Mouse (Mus musculus): ENCODE measurements at regions not wholly inside any gene's neighbourhood (a gene's known extent, or its start where the extent isn't known, plus 50 kb on each side); places are given as distances from the start of the nearest gene placed in this dataset.

- CTCF ChIA-PET: no interaction called here
Measured at GRCm38 (mm10) chr11:79881812-79882211, 80.4 kb downstream of the Utp6 start.

DNA sequence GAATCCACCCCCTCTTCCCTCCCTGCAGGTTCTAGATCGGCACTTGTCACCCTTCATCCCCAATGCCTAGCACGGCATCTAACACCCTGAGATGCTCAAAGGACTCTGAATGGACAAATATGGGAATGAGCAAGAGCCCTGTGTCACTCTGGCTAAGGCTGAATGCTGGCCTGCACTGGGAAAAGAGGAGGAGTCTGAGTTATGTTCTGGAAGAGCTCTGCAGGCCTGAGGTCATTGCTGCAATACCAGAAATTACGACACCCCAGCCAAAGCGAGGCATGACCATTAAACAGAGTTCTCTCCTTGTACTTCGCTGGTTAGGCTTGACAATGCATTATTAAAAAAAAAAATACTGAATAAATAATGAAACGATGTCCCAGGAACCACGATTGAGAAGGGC lies 84.1 kb downstream of the Utp6 start:
- CTCF ChIA-PET: no interaction called here

GRCm38 (mm10) chr11:79877184-79877745 lies 84.9 kb downstream of the Utp6 start:
- CTCF ChIA-PET: no interaction called here

DNA sequence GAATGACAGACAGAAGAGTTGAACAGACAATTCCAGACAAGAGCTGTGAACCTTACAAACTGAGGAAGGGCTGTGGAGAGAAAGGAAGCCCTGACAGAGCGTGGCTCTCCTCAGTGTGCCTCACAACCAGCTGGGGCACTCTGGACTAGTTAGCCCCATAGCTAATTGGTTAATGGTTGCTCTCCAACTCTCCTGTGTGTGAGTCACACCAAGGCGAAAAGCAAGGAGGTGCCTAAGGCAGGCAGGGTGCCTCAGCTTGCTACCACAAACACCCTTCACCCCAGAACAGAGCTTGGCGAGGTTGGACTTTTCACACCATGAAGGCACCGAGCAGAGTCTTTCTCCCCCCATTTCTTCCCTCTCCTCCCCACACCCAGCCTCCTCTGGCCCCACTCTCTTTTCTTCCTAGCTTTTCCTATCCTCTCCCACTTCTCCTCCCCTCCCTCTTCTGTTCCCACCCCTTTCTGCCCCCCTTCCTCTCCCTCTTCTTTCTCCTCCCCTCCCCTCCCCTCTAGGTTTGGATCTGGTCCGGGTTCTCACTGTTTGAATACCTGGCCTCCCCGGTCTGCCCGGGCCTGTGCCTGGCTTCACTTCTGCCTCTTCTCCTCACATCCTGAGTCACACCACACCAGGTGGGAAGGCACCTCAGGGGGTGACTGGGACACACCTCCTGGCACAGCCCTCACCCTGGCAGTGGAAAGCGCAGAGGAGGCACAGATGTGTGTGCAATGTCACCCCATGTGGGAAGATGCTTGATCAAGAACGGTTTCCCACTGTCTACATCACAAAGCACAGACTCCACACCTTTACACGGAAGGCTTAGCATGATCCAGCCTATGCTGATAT lies 90.2 kb downstream of the Utp6 start:
- CTCF ChIA-PET: no interaction called here

DNA sequence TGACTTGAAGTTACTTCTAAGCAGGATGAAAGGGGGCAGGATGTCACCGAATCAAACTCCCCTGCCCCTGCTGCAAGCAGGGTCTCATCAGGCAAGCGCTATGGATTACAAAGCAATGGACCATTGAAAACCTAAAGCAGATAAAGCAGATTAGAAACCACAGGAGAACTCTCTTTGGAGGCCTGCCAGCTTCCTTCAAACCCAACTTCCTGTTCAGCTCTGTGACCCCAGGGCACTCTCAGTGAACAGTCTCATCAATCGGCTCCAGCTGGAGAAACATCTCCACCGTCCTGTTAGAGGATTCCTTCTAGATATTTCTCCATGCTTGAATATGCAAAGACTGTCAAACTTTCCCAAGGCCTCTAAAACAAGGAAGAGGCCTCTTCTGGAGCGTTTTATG lies 92.0 kb downstream of the Utp6 start:
- CTCF ChIA-PET: no interaction called here

- CTCF ChIA-PET: no interaction called here
Measured at GRCm38 (mm10) chr11:79869009-79869408, 93.2 kb downstream of the Utp6 start.

DNA sequence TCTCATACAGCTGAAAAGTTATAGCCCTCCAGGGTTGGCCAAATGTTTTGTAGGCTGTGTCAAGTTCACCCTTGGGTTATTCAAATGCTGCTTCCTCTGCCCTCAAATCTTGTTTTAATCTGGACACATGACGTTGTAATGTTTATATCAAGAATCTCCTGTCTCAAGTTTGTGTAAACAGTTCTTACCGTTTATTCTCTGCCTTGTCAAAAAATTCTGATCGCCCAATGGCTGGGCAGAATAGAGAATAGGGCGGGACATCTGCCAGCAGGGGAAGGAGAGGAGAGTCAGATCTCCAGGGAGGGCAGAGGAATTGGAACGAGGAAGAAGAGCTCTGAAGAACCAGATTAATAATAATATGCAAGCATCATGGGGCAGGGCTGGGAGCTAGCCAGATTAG lies 97.4 kb downstream of the Utp6 start:
- CTCF ChIA-PET: no interaction called here

DNA sequence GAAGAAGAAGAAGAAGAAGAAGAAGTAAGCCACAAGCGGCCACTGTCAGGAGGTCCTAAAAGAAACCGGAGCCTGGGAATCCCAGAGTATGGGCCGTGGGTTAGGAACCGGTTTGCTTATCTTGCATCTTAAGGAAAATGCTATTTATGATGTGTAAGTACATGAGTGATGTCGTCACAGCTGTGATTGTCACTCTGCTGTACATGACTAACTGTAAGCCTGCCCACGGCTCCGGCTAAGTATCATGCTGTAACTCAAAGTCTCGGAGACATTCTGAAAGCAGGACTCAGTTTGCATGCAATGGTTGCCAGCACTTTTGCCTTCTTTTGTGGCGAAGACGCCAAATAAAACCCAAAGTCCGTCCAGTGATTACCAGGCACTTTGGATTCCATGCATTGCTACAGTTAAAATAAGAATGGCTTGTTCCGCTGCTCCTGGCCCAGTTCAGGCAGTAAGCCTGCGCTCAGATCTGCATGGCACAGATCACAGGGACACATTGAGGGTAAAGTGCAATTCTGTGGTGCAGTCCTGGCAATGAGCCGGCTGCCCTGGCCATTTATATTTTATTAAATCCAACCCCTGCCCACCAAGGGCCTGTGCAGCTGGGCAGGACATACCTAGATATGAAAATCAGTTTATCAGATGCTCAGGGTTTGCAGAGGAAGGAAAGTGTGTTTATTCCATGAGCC lies 98.6 kb downstream of the Utp6 start:
- CTCF ChIA-PET: no interaction called here

DNA sequence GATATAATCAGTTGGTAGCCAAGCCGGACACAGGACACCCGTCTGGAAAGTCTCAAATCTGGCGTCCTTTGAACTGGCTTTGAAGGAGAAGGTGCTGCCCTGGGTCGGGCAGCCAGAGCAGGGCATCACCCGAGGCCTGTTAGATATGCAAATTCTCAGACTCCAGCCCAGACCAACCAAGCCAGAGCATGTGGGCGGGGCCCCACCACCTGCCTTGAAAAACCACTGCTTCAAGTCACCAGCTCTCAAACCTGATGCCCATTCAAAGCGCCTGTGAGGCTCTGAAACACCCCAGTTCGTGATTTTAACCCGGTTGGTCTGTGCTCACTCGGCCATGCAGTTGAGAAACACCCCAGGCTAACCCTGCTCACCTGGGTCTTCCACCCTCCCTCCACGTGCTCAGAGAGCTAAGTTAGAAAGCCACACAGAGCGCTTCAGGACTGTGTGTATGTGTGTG lies 101.6 kb downstream of the Utp6 start:
- CTCF ChIA-PET: no interaction called here

GRCm38 (mm10) chr11:79856376-79856775 lies 105.8 kb downstream of the Utp6 start:
- CTCF ChIA-PET: no interaction called here

- CTCF ChIA-PET: no interaction called here
Measured at GRCm38 (mm10) chr11:79849545-79849944, 112.6 kb downstream of the Utp6 start.

GRCm38 (mm10) chr11:79844436-79844835 lies 117.8 kb downstream of the Utp6 start:
- CTCF ChIA-PET: no interaction called here

DNA sequence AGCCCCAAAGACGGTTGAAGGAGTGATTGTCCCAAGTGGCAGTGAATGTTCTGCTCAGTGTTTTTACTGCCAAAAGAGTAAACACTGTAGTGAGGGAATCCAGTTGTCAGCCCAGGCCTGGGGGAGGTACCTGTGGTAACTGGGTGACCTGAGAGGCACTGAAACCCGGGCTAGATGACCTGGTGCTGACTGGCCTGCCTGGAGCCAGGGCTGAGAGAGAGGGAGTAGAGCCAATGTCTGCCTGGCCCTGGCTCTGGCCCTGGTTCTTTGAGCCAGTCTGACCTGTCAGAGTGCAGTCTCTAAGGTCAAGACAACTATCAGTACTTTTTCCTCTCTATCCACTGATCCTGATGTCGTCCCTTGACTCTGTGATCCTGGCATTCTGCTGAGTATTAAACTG lies 119.2 kb downstream of the Utp6 start:
- CTCF ChIA-PET: no interaction called here

DNA sequence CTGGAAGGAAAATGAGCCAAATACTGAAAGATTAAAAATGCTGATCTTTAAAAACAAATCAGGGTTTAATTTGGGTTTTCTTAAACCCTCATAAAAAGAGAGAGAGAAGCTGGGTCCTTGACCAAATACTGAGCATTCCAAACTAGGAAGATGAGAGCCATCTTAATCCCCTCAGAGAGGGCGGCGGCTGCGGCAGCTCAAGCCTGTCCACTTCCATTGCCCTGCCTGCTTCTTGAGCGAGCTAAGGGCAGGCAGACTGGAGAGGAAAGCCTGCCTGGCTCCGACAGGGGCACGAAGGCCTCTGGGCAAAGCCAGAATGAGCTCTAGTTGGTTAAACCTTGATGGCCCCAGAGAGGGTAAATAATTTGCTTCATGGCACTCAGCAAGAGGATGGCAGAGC lies 122.2 kb downstream of the Utp6 start:
- CTCF ChIA-PET: no interaction called here

GRCm38 (mm10) chr11:79838051-79838450 lies 124.1 kb downstream of the Utp6 start:
- CTCF ChIA-PET: no interaction called here

DNA sequence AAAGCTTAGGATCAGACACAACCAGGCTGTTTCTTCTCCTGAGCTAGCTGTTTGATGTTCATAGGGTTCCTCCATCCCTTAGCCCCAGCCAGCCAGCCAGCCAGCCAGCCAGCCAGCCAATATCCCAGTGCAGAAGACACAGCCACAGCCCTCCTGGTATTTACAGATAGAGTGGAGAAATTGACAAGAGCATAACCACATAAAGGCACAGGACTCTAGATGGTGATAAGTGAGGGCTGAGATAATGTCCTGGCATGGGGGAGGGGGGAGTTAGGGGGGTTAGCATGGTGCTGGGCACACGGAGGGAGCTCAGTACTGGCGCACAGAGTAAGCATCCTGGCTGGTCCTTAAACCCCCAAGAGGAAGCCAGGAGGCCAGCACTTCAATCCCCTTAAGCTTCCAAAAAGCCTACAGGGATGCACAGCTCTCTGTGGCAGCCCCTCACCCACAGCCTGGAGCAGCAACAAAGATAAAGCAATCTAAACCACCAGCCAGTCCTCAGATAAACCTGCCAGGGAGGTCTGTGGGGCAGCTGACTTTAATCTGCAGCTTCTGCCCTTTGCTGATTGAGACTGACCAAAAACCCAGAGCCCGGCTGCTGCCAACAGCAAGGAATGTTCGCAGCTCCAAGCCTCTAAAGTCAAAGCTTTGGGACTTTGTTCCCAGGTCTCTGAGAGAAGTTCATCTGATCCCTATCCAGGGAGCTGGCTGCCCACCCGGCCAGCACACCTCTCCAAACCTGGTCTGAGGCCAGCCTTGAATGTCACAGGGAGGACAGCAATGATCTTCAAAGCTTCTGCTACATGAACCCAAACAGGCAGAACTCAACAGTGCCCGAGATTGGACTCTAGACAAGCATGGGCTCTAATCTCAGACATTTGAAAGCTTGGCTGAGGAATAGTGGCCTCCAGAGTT lies 124.9 kb downstream of the Utp6 start:
- CTCF ChIA-PET: no interaction called here

- CTCF ChIA-PET: no interaction called here
Measured at GRCm38 (mm10) chr11:79835873-79836272, 126.3 kb downstream of the Utp6 start.

DNA sequence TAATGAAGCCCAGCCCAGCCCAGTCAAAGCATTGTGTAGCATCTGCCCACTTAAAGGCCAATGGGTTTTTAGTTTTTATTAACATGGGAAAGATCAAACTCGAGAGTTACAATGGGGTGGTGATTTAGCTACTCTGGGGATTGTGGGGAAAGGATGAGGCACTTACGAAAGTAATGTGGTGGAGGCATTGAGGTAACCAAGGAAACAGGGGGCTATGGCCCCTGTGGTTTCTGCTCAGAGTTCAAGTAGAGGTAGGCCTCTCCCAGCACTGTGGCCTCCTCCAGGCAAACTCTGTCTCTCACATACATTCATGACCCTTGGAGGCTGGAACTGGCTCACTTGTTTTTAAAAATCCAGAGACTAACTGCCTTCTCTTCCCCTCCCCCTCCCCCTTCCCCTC lies 128.4 kb downstream of the Utp6 start:
- CTCF ChIA-PET: no interaction called here

DNA sequence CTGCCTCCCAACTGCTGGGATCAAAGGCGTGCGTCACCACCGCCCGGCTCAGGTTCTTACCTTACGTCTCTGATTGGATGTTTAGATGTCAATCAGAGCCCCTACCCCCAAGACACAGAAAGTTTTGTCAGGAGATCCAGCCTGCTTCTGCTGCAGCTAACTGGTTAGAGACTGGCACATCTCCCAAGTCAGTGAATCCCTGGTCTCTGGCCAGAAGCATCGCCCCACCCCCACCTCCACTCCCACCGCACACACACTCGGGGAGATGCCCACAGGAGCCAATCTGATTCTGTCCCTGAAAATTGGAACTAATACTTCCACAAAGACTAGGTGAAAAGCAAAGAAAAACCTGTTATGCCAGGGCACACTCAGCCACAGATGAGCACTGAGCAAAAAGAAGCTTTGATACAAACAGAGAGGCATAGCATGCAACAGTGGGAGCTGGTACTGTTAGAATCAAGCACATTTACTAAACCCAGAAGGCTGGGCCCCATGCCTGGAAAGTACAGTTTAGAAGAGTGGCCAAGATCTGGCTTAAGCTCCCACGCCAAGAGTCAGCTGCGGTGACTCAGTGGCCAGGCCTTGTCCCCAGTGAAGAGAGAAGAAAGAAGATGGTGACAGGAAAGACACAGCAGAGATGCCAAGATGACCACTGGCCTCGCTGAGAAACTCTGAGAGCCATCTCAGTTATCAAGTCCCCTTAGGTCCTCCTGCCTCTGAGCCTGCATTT lies 130.4 kb downstream of the Utp6 start:
- CTCF ChIA-PET: no interaction called here

GRCm38 (mm10) chr11:79830567-79831055 lies 131.6 kb downstream of the Utp6 start:
- CTCF ChIA-PET: no interaction called here

DNA sequence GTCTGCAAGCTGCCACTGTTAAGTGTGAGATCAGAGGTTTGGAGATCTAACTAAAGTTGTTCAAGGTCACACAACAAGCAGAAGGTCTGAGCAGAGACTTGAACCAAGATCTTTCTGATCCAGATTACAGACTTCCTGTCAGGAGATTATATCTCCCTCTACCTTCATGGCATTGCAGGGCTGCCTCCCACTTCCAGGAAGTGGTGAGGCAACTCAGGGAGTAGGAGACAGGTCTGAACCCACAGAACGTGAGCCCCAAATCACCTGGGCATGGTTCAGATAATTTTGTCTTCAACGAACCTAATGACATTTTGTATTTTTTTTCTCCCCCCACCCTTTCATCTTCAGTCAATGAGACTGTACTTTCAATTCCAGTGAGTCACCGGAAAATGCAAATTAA lies 135.2 kb downstream of the Utp6 start:
- CTCF ChIA-PET: interaction anchor here (0.6 to 0.7 kb wide), 2 partner anchors 111 to 197 kb away, joined by 3 to 4 read pairs; no protein-coding TSS in a partner anchor

Data from spleen, embryonic (tissue).